Mouse (Mus musculus): ENCODE data around the gene Kansl1. TPM values are rescaled to one million over a fixed set of nuclear protein-coding genes. Genes with fewer than 3 reads are reported as not detected.

The Kansl1 gene
- polyA plus RNA-seq (2012; rRNA removed) = 93.0 and 120 TPM in 2 replicates

DNA sequence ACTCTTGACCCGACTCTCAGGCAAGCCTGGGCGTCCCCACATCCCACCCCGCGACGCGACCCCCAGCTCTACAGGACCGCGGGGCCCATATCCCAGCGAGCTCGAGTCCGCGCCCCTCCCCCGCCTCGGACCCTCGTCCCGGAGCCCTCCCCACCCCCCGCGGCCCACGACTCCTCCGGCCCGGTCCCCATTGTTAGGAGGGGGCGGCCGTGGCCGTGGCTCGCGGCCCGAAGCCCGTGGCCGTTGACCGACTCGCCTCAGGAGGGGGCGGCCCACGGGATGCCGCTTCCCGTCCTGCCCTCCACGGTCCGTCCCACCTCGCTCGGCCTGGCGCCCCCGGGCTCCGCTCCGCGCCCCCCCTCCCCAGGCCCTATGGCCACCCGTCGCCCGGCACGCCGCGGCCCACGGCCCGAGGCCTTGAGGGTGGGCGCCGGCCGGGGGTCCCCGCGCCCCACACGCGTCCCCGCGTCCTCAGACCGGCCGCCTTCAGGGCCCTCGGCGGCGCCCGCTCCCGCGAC lies at the start of gene Kansl1:
Gene Kansl1 (minus strand): TSS at position 111 of the 518 bp plus-strand sequence.
- TF ChIP-seq POLR2A (IDR thresholded peaks at IDR 0.05; ENCODE audit: low read depth, low read length) (no peak), CTCF (IDR thresholded peaks at IDR 0.05; ENCODE audit: extremely low read depth, insufficient read depth, insufficient read length, insufficient replicate concordance) (no peak)
- WGBS = 1% methylated on average over 47 of the region's 69 CpGs
- 0 out of 2 replicates have a peak, but pooled peaks cover 2% of the 10 kb centered on the region for H3K27me3 ChIP-seq (ENCODE audit: control insufficient read depth, insufficient read depth, low read length)
- H3K4me3 ChIP-seq (ENCODE audit: extremely low read depth, insufficient read depth, insufficient read length) = peak within 1 kb of the TSS; percentile 69
- peaks cover 2% of the 10 kb centered on the region for H3K36me3 ChIP-seq (ENCODE audit: control insufficient read depth, insufficient read depth, low read length)
- H3K27ac ChIP-seq (ENCODE audit: insufficient read depth, low read length) = peak within 1 kb of the TSS; percentile 22; the same call in 1 of the 2 replicates
- H3K4me1 ChIP-seq (ENCODE audit: control insufficient read depth, insufficient read depth, insufficient read length) = no peaks in the 10 kb centered on the region; the same call in 1 of the 2 replicates
- peak in 1 of 2 experiments; percentile 16 for DNase-seq (ENCODE audit: low read depth in 1 of 2, low spot score in 2 of 2)

DNA sequence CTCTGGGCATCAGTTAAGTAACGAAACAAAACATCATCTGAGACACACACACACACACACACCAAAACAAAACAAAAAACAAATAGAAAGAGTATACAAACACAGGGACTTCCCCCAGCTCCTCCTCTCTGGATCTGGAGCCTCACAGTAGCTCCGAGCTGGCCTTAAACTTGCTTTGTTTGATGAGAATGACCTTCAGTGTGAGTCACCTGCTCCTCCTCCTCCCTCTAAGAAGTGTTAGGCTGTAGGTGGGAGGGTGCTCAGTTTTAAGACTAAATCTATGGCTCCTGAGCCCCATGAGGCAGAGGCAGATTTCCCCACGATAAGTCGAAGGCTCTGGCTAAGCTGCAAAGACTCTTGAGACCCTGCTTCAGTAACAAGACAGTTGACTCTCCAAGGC lies 43.8 kb upstream of the Kansl1 start:
- no peak for TF ChIP-seq POLR2A (IDR thresholded peaks at IDR 0.05; ENCODE audit: low read depth, low read length)
- no peak for TF ChIP-seq CTCF (IDR thresholded peaks at IDR 0.05; ENCODE audit: extremely low read depth, insufficient read depth, insufficient read length, insufficient replicate concordance)
- Histone ChIP-seq H3K36me3 (ENCODE audit: control insufficient read depth, insufficient read depth, low read length) (peaks cover 42% of the 10 kb centered on the region), H3K27me3 (ENCODE audit: control insufficient read depth, insufficient read depth, low read length) (no peaks in the 10 kb centered on the region), H3K4me1 (ENCODE audit: control insufficient read depth, insufficient read depth, insufficient read length) (no peaks in the 10 kb centered on the region), H3K4me3 (ENCODE audit: extremely low read depth, insufficient read depth, insufficient read length) (no peak overlapping the region), H3K27ac (ENCODE audit: insufficient read depth, low read length) (no peak overlapping the region)
- WGBS = 92% methylated on average over 4 of the region's 4 CpGs
- no peak for DNase-seq (ENCODE audit: low read depth in 1 of 2, low spot score in 2 of 2)

DNA sequence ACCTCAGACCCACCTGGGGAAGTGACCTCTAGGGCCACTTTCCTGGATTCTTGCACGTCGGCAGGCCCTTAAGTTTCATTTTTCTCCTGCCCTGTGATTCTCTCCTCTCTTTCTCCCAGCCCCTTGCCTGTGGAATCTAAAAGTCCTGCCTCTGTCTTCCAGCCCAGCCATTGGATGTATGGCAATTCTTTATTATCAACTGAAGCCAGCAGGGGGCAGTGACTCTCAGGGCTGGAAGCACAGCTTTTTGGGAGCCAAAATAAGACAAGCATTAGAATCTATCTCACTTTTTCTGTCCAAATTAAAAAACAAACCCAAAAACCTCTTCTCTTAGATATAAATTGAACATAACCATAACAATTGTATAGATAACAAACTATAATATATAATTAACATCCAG lies 41.9 kb upstream of the Kansl1 start:
- no peak overlapping the region for H3K4me3 ChIP-seq (ENCODE audit: extremely low read depth, insufficient read depth, insufficient read length)
- no peaks in the 10 kb centered on the region for H3K4me1 ChIP-seq (ENCODE audit: control insufficient read depth, insufficient read depth, insufficient read length)
- no peak for TF ChIP-seq POLR2A (IDR thresholded peaks at IDR 0.05; ENCODE audit: low read depth, low read length)
- peak; percentile 34; the same call in 1 of the 2 replicates for TF ChIP-seq CTCF (IDR thresholded peaks at IDR 0.05; ENCODE audit: extremely low read depth, insufficient read depth, insufficient read length, insufficient replicate concordance)
- no peak overlapping the region for H3K27ac ChIP-seq (ENCODE audit: insufficient read depth, low read length)
- DNase-seq (ENCODE audit: low read depth in 1 of 2, low spot score in 2 of 2) = peak; percentile 6 to 11
- 91% methylated on average over 2 of the region's 2 CpGs for WGBS
- peaks cover 43% of the 10 kb centered on the region for H3K36me3 ChIP-seq (ENCODE audit: control insufficient read depth, insufficient read depth, low read length)
- no peaks in the 10 kb centered on the region for H3K27me3 ChIP-seq (ENCODE audit: control insufficient read depth, insufficient read depth, low read length)

DNA sequence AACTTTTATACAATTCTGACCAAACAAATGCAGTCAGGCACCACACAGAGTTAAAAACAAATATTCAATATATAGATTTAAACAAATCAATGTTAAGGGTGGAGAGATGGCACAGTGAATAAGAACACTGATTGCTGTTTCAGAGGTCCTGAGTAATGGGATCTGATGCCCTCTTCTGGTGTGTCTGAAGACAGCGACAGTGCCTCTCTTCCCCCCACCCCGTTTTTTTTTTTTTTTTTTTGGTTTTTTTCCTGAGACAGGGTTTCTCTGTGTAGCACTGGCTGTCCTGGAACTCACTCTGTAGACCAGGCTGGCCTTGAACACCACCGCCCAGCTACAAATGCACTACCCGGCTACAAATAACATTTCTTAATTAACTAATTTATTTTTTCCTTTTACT lies 39.8 kb upstream of the Kansl1 start:
- DNase-seq (ENCODE audit: low read depth in 1 of 2, low spot score in 2 of 2) = no peak
- WGBS = 84% methylated on average over 4 of the region's 4 CpGs
- H3K4me1 ChIP-seq (ENCODE audit: control insufficient read depth, insufficient read depth, insufficient read length) = no peaks in the 10 kb centered on the region
- H3K27ac ChIP-seq (ENCODE audit: insufficient read depth, low read length) = no peak overlapping the region
- TF ChIP-seq CTCF (IDR thresholded peaks at IDR 0.05; ENCODE audit: extremely low read depth, insufficient read depth, insufficient read length, insufficient replicate concordance) (no peak), POLR2A (IDR thresholded peaks at IDR 0.05; ENCODE audit: low read depth, low read length) (no peak)
- H3K4me3 ChIP-seq (ENCODE audit: extremely low read depth, insufficient read depth, insufficient read length) = no peak overlapping the region
- H3K36me3 ChIP-seq (ENCODE audit: control insufficient read depth, insufficient read depth, low read length) = peaks cover 45% of the 10 kb centered on the region
- no peaks in the 10 kb centered on the region for H3K27me3 ChIP-seq (ENCODE audit: control insufficient read depth, insufficient read depth, low read length)

DNA sequence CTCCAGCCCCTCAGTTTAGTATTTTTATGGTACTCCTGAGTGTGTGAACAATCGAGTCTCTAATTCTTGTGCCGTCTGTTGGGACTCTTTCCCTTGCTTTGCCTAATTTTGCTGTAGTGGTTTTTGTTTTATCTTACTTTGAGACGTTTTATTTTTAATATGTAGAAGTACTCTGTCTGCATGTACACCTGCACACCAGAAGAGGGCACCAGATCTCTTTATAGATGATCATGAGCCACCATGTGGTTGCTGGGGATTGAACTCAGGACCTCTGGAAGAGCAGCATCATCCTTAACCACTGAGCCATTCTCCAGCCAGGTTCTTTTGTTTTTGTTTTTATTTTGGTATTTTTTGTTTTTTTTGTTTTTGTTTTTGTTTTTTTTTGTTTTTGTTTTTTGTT lies 19.6 kb upstream of the Kansl1 start:
- no peak for DNase-seq (ENCODE audit: low read depth in 1 of 2, low spot score in 2 of 2)
- TF ChIP-seq POLR2A (IDR thresholded peaks at IDR 0.05; ENCODE audit: low read depth, low read length) (no peak), CTCF (IDR thresholded peaks at IDR 0.05; ENCODE audit: extremely low read depth, insufficient read depth, insufficient read length, insufficient replicate concordance) (no peak)
- Histone ChIP-seq H3K4me1 (ENCODE audit: control insufficient read depth, insufficient read depth, insufficient read length) (no peaks in the 10 kb centered on the region), H3K27me3 (ENCODE audit: control insufficient read depth, insufficient read depth, low read length) (no peaks in the 10 kb centered on the region), H3K36me3 (ENCODE audit: control insufficient read depth, insufficient read depth, low read length) (no peaks in the 10 kb centered on the region), H3K27ac (ENCODE audit: insufficient read depth, low read length) (no peak overlapping the region), H3K4me3 (ENCODE audit: extremely low read depth, insufficient read depth, insufficient read length) (no peak overlapping the region)
- 80% methylated on average over 3 of the region's 3 CpGs for WGBS

DNA sequence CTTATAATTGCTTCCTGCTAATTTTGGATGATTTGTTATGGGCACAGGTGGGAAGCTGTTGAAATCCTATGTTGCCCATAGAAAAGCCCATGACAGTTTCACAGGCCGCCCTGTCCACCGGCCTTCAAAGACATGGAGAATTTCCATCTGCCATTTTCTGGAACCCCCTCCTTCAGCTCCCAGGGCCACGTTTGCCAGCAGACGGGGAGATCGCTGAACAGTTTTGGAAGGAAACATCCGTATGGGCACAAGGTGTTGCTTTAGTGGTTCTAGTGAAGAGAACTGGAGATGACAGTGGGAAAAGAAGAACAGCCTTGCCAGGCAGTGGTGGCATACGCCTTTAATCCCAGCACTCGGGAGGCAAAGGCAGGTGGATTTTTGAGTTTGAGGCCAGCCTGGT lies 13.3 kb upstream of the Kansl1 start:
- Histone ChIP-seq H3K27me3 (ENCODE audit: control insufficient read depth, insufficient read depth, low read length) (no peaks in the 10 kb centered on the region), H3K4me1 (ENCODE audit: control insufficient read depth, insufficient read depth, insufficient read length) (no peaks in the 10 kb centered on the region), H3K27ac (ENCODE audit: insufficient read depth, low read length) (no peak overlapping the region), H3K36me3 (ENCODE audit: control insufficient read depth, insufficient read depth, low read length) (no peaks in the 10 kb centered on the region), H3K4me3 (ENCODE audit: extremely low read depth, insufficient read depth, insufficient read length) (no peak overlapping the region)
- DNase-seq (ENCODE audit: low read depth in 1 of 2, low spot score in 2 of 2) = no peak
- 75% methylated on average over 8 of the region's 8 CpGs for WGBS
- TF ChIP-seq POLR2A (IDR thresholded peaks at IDR 0.05; ENCODE audit: low read depth, low read length) = no peak
- no peak for TF ChIP-seq CTCF (IDR thresholded peaks at IDR 0.05; ENCODE audit: extremely low read depth, insufficient read depth, insufficient read length, insufficient replicate concordance)

DNA sequence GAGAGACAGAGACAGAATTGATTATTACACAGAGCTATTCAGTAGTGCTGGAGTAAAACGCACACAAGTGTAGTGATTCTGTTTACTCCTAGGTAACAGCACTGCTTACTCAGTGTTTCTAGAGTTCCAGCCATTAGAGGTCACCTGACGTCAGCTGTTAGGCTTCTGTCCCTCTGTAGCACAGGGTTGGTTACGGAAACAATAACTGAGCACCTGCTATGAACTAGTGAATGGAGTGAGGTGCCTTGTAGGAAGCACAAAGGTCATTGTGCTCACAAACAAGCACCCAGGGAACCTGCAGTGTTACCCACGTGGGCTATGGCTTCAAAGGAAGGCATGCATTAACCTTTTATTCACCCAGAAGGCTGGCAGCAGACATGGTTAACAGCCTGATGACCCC lies 10.8 kb upstream of the Kansl1 start:
- Histone ChIP-seq H3K27ac (ENCODE audit: insufficient read depth, low read length) (no peak overlapping the region), H3K36me3 (ENCODE audit: control insufficient read depth, insufficient read depth, low read length) (no peaks in the 10 kb centered on the region), H3K27me3 (ENCODE audit: control insufficient read depth, insufficient read depth, low read length) (no peaks in the 10 kb centered on the region), H3K4me1 (ENCODE audit: control insufficient read depth, insufficient read depth, insufficient read length) (no peaks in the 10 kb centered on the region), H3K4me3 (ENCODE audit: extremely low read depth, insufficient read depth, insufficient read length) (no peak overlapping the region)
- TF ChIP-seq POLR2A (IDR thresholded peaks at IDR 0.05; ENCODE audit: low read depth, low read length) (no peak), CTCF (IDR thresholded peaks at IDR 0.05; ENCODE audit: extremely low read depth, insufficient read depth, insufficient read length, insufficient replicate concordance) (no peak)
- DNase-seq (ENCODE audit: low read depth in 1 of 2, low spot score in 2 of 2) = no peak
- WGBS = 88% methylated on average over 4 of the region's 4 CpGs

All from spleen, adult 2 months (tissue).